Mouse (Mus musculus): Measurements from ENCODE around the gene Msantd1. TPM values are rescaled to one million over a fixed set of nuclear protein-coding genes. Genes with fewer than 3 reads are reported as not detected.
"Not testable (repeated sequence)": the region's sequence is repeated elsewhere in the genome, so short reads cannot be mapped to it uniquely, and the experiment has no call there.

Gene Msantd1
- 0.55 and 0.64 TPM in 2 replicates for polyA plus RNA-seq (2015; fragmentation: Nextera tagmentation; extraction: Ambion mirVana)

DNA sequence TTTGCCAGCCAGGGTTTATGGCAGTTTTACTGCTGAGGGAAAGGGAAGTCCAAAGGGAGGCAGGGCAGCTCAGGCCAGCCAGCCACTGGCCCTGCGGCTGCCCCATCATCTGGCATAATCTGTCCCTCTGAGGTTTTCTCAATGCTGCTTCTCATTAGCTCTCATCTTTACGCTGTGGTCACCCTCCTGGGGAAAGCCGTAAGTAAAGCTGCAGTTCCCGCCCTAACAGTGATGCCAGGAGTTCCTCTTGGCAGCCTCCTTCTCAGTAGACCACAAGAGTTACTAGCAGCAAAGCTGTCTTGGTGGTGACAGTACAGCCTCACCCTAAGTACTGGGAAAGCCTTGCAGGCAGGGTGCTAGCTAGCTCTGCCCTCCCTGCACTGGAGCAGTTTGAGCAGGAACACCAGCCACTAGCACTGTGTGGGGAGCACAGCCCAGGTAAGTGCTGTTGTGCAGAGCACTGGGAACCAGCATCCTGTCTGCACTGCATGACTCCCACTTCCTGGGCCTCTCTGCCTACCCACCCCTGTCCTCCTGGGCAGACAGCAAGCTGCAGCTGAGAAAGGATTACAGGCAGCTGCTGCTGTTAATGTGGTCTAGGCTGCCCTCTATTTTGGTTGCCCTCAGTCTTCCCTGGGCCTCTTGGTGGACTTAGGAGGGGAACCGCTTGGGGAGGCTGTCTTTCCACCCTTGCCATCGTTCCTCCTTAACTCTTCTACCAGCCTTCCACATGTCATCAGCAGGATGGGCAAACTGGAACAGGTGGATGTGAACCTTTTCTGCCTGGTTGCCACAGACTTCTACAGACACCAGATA, at the start of gene Msantd1:
Gene Msantd1 (plus strand): TSS at position 103 of the 816 bp plus-strand sequence.
- Histone ChIP-seq H3K9me3 (no peaks in the 10 kb centered on the region), H3K27ac (peak within 1 kb of the TSS; percentile 60; the same call in 1 of the 2 replicates), H3K36me3 (peaks cover 39% of the 10 kb centered on the region), H3K27me3 (replicated peaks) (no peaks in the 10 kb centered on the region), H3K4me2 (replicated peaks) (no peak within 1 kb of the TSS), H3K9ac (no peak within 1 kb of the TSS), H3K4me1 (replicated peaks) (no peaks in the 10 kb centered on the region), H3K4me3 (replicated peaks) (no peak within 1 kb of the TSS)
- WGBS: 79% methylated on average over 6 of the region's 6 CpGs
- no peak for ATAC-seq

DNA sequence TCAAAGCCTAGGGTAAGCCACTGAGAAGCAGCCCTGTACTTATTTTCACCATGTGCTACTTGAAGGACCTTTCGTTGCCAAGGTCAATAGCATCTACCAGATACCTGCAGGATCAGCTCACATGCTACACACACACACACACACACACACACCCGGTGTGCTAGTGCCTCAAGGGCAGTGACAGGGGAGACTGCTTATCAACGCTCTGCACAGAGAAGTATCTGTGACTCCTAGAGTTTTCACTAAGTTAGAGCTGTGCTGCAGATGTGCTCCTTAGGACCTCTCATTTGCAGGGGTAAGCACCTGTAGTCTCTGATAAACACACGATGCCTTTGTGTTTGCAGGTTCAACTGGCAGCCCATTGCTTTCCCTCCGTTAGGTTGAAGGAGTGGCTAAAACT, 42.4 kb upstream of the Msantd1 start:
- no peak overlapping the region for H3K4me2 ChIP-seq (replicated peaks)
- no peaks in the 10 kb centered on the region for H3K27me3 ChIP-seq (replicated peaks)
- H3K4me3 ChIP-seq (replicated peaks): no peak overlapping the region
- H3K36me3 ChIP-seq: peaks cover 16% of the 10 kb centered on the region
- no peaks in the 10 kb centered on the region for H3K4me1 ChIP-seq (replicated peaks)
- no peaks in the 10 kb centered on the region for H3K9me3 ChIP-seq
- H3K9ac ChIP-seq: no peak overlapping the region
- WGBS: 92% methylated on average over 5 of the region's 5 CpGs
- H3K27ac ChIP-seq: no peak overlapping the region
- ATAC-seq: no peak

DNA sequence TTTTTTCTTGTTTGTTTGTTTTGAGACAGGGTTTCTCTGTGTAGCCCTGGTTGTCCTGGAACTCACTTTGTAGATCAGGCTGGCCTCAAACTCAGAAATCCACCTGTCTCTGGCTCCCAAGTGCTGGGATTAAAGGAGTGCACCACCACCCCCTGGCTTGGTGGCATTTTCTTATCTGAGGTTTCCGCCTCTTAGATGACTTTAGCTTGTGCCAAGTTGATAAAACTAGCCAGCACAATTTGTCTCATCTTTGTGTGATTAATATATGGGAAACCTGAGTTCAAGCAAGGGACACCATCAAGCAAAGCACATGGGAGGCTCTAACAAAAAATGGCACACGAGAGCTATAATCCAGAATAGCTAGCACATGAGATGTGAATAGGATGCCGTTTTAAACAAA, 27.5 kb upstream of the Msantd1 start:
- WGBS: 94% methylated on average over 3 of the region's 3 CpGs
- not testable (repeated sequence) for H3K4me3 ChIP-seq (replicated peaks); H3K27ac ChIP-seq; ATAC-seq; H3K9ac ChIP-seq; H3K9me3 ChIP-seq; H3K4me2 ChIP-seq (replicated peaks); H3K27me3 ChIP-seq (replicated peaks); H3K4me1 ChIP-seq (replicated peaks)
- H3K36me3 ChIP-seq: peaks cover 17% of the 10 kb centered on the region

DNA sequence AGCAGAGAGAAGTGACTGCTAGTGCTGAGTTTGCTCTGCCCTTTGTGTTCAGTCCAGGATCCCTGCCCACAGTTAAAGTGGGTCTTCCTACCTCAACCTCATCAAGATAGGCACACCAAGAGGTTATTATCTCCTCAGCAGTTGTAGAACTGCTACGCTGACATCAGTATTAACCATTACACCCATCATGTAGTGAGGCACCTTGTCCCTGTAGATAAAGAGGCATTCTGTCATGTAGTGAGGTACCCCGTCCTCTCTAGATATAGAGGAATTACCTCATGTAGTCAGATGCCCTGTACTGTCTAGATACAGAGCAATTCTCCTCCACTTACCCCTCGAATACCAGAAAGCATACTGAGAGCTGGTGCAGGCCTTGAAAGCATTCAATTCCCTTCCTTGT, 26.8 kb upstream of the Msantd1 start:
- Histone ChIP-seq H3K27me3 (replicated peaks) (no peaks in the 10 kb centered on the region), H3K9ac (no peak overlapping the region), H3K4me3 (replicated peaks) (no peak overlapping the region), H3K9me3 (no peaks in the 10 kb centered on the region), H3K4me2 (replicated peaks) (no peak overlapping the region), H3K36me3 (peaks cover 17% of the 10 kb centered on the region), H3K4me1 (replicated peaks) (no peaks in the 10 kb centered on the region), H3K27ac (no peak overlapping the region)
- peak; percentile 31; the same call in 1 of the 2 replicates for ATAC-seq
- 89% methylated on average over 3 of the region's 3 CpGs for WGBS

DNA sequence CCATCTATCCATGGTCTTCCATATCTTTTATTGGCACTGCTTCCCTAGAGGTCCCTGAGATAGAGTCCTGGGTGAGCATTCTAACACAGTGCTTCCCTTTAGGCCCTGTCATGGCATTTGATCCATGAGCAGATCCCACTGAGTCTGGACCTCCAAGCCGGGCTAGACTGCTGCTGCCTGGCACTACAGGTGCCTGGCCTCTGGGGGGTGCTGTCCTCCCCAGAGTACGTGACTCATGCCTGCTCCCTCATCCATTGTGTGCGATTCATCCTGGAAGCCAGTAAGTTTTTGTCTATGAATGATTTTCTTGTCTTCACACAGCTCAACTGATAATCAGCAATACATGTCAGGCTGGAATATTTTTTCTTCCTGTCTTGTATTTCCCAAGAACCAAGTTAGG, 22.6 kb upstream of the Msantd1 start:
- Histone ChIP-seq H3K9ac (no peak overlapping the region), H3K9me3 (no peaks in the 10 kb centered on the region), H3K27me3 (replicated peaks) (no peaks in the 10 kb centered on the region), H3K4me3 (replicated peaks) (no peak overlapping the region), H3K27ac (no peak overlapping the region), H3K36me3 (peaks cover 24% of the 10 kb centered on the region), H3K4me2 (replicated peaks) (no peak overlapping the region), H3K4me1 (replicated peaks) (no peaks in the 10 kb centered on the region)
- no peak for ATAC-seq
- WGBS: 89% methylated on average over 3 of the region's 3 CpGs

DNA sequence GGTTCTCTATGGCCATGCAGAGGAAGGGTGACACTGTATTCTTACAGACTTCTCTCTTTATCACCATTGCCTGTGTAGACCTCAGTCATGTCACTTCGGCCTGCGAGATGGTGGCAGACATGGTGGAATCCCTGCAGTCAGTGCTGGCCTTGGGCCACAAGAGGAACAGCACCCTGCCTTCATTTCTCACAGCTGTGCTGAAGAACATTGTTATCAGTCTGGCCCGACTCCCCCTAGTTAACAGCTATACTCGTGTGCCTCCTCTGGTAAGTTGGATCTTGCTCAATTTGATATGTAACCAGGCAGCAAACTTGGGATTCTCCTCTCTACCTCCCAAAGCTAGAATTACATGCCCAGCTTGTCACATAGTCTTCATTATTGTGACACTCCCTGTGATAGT, 18.6 kb upstream of the Msantd1 start:
- Histone ChIP-seq H3K9ac (no peak overlapping the region), H3K27ac (no peak overlapping the region), H3K4me2 (replicated peaks) (no peak overlapping the region), H3K27me3 (replicated peaks) (no peaks in the 10 kb centered on the region), H3K4me1 (replicated peaks) (no peaks in the 10 kb centered on the region), H3K4me3 (replicated peaks) (no peak overlapping the region), H3K9me3 (no peaks in the 10 kb centered on the region), H3K36me3 (peaks cover 27% of the 10 kb centered on the region)
- WGBS: 94% methylated on average over 4 of the region's 4 CpGs
- no peak for ATAC-seq

DNA sequence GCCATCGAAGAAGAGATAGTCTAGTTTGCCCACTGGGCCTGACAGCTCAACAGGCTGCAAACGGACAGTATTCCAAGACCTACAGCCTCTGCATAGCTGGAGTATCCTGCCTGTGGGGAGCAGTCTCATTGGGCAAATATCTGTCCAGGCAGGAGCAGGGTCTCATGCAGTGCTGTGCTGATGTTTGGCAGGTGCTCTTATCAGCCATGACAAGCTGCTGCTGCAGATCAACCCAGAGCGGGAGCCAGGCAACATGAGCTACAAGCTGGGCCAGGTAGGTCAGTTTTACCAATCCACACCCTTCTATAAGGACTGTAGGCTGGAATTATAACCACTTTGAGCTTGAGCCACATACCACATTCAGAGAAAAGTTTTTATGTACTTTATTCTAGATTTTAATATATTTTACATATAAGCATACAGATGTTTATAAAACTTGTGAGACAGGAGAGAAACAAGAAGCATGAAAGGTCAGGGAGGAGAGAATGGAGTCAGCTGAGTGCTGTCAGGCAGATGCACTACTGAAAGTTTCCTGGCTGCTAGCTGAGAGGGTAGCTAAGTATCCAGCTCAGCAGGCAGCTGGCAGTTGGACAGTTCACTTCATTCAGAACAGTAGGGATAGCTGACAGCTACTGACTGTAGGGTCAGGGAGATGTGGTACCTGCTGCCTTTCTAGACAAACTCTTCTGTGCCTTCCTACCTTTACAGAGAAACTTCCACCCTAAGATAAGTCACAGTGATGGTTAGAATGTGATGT, 10.9 kb upstream of the Msantd1 start:
- Histone ChIP-seq H3K4me1 (replicated peaks) (no peaks in the 10 kb centered on the region), H3K27ac (no peak overlapping the region), H3K9me3 (no peaks in the 10 kb centered on the region), H3K4me2 (replicated peaks) (no peak overlapping the region), H3K27me3 (replicated peaks) (no peaks in the 10 kb centered on the region), H3K9ac (no peak overlapping the region), H3K4me3 (replicated peaks) (no peak overlapping the region), H3K36me3 (peaks cover 20% of the 10 kb centered on the region)
- no peak; the same call in 1 of the 2 replicates for ATAC-seq
- WGBS: 85% methylated on average over 3 of the region's 3 CpGs

DNA sequence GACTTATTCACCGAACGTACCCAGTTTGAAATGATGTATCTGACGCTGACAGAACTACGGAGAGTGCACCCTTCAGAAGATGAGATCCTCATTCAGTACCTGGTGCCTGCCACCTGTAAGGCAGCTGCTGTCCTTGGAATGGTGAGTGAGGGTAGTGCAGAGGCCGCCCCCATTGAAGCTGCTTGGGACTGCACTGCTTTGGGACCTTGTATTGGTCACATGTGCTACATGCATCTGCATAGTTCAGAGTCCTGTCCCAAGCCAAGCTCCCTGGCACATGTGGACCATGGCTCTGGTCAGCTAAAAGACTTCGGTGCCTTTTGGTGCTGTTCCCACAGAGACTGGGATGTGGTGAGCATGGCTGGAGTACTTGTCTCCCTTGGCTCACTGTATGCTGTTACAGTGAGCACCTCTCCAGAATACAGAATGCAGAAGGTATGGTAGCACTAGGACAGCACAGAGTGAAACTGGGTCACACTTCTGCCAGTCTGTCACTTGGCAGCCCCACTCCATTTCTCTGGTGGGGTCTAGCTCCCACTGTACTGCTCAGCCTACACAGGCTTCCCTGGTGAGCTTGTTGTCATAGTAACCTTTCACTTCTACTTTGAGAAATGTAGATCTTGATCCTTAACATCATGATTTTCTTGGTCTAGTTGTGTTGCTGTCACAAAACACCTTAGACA, 7.9 kb upstream of the Msantd1 start:
- Histone ChIP-seq H3K4me3 (replicated peaks) (no peak overlapping the region), H3K36me3 (peaks cover 25% of the 10 kb centered on the region), H3K4me1 (replicated peaks) (no peaks in the 10 kb centered on the region), H3K9ac (no peak overlapping the region), H3K27me3 (replicated peaks) (no peaks in the 10 kb centered on the region), H3K27ac (no peak overlapping the region), H3K9me3 (no peaks in the 10 kb centered on the region), H3K4me2 (replicated peaks) (no peak overlapping the region)
- no peak for ATAC-seq
- 96% methylated on average over 6 of the region's 6 CpGs for WGBS

DNA sequence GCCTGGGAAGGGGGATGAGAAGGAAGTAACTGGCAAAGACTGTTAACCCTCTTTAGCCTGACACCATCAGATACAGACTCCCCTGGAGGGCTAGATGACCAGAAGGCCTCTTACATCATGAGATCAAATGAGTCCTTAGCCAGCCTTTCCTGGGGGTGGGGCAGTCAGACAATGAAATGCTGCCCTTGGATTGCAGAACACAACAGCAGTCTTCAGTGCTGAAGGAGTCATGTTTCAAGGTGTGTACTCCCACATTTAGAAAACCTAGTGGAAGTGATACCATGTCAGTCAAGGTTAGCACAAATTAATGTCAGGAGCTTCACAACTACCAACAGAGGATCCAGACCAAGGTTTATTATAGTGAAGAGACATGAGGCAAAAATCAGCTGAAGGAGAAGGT, 5.4 kb upstream of the Msantd1 start:
- Histone ChIP-seq H3K9me3 (no peaks in the 10 kb centered on the region), H3K4me1 (replicated peaks) (no peaks in the 10 kb centered on the region), H3K4me2 (replicated peaks) (no peak overlapping the region), H3K9ac (no peak overlapping the region), H3K27me3 (replicated peaks) (no peaks in the 10 kb centered on the region), H3K36me3 (peaks cover 38% of the 10 kb centered on the region), H3K27ac (no peak overlapping the region), H3K4me3 (replicated peaks) (no peak overlapping the region)
- ATAC-seq: no peak

DNA sequence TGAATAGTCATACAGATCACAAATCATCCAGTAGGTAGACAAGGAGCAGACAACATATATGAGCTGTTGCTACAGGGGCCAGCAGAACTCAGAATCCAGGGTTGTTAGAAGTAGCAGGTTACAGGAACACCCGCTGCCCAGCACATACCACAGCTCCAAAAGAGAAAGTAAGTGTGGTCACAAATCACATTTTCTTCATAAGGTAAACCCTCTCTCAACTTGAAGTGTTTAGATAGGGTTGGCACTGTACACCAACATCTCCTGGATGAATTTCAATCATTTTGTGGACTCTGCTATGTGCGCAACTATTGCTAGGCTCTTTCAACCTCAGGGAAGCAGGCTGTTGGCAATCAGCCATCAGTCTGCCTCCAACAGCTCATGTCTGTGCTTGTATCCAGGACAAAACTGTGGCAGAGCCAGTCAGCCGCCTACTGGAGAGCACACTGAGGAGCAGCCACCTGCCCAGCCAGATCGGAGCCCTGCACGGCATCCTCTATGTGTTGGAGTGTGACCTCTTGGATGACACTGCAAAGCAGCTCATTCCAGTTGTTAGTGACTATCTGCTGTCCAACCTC, 4.9 kb upstream of the Msantd1 start:
- no peak overlapping the region for H3K27ac ChIP-seq
- no peaks in the 10 kb centered on the region for H3K4me1 ChIP-seq (replicated peaks)
- H3K27me3 ChIP-seq (replicated peaks): no peaks in the 10 kb centered on the region
- H3K4me2 ChIP-seq (replicated peaks): no peak overlapping the region
- 79% methylated on average over 5 of the region's 5 CpGs for WGBS
- no peak overlapping the region for H3K4me3 ChIP-seq (replicated peaks)
- H3K9ac ChIP-seq: no peak overlapping the region
- ATAC-seq: peak; percentile 49; the same call in 1 of the 2 replicates
- no peaks in the 10 kb centered on the region for H3K9me3 ChIP-seq
- peaks cover 40% of the 10 kb centered on the region for H3K36me3 ChIP-seq

DNA sequence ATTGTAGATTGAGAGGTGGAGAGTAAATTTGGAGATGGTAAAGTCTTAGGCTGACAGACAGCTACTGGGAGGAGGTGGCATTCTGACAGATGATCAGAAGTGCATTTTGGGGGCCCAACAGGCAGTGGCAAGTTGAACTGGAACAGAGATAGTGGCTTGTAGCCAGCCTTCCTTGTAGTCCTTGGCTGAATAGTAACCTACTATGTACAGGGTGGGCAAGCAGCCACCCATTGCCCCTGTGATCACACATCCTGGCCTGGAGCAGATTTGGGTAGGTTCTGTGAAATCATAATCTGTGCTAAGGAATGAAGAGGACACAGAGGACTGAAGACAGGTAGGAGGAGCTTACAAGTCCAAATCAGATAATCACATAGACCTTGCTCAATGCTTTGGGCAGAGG, 3.4 kb upstream of the Msantd1 start:
- Histone ChIP-seq H3K4me3 (replicated peaks) (no peak overlapping the region), H3K27me3 (replicated peaks) (no peaks in the 10 kb centered on the region), H3K36me3 (peaks cover 42% of the 10 kb centered on the region)

DNA sequence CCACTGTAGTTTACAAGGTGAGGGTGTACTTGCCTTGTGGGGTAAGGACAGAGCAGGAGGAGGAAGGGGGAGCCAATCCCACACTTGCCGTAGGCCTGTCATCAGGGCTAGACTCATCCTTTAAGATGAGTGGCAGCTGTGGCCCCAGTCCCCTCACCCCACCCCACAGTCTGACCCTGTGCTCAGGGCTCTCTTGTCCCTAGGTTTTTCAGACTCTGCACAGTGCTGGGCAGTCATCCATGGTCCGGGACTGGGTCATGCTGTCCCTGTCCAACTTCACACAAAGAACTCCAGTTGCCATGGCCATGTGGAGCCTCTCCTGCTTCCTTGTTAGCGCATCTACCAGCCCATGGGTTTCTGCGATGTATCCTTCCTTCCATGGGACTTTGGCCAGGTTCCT, 582 bp upstream of the Msantd1 start:
- H3K4me2 ChIP-seq (replicated peaks): no peak overlapping the region
- no peak overlapping the region for H3K27ac ChIP-seq
- peaks cover 42% of the 10 kb centered on the region for H3K36me3 ChIP-seq
- no peaks in the 10 kb centered on the region for H3K4me1 ChIP-seq (replicated peaks)
- no peak overlapping the region for H3K4me3 ChIP-seq (replicated peaks)
- WGBS: 87% methylated on average over 4 of the region's 4 CpGs
- H3K27me3 ChIP-seq (replicated peaks): no peaks in the 10 kb centered on the region
- ATAC-seq: no peak
- no peaks in the 10 kb centered on the region for H3K9me3 ChIP-seq
- no peak overlapping the region for H3K9ac ChIP-seq

More for the DNA sequence above, 3.4 kb upstream of the Msantd1 start:
- ATAC-seq: no peak
- Histone ChIP-seq H3K9ac (no peak overlapping the region), H3K27ac (no peak overlapping the region), H3K9me3 (no peaks in the 10 kb centered on the region), H3K4me1 (replicated peaks) (no peaks in the 10 kb centered on the region), H3K4me2 (replicated peaks) (no peak overlapping the region)

Data from intestine, embryonic 15.5 days (tissue).